Mouse (Mus musculus) megakaryocyte, embryonic 14.5 days (primary cell): ENCODE data around the gene Slc9a1.

Source experiments
- FLI1 ChIP-seq: IDR thresholded peaks from 2 replicates; pipeline ENCODE4 v1.6.1; 2012; ENCODE audit warnings: low read length, inconsistent platforms, mixed read lengths
- GATA1 ChIP-seq: IDR thresholded peaks from 3 replicates; pipeline ENCODE4 v1.6.1; 2012; ENCODE audit warnings: mixed read lengths, low read length, inconsistent platforms, borderline replicate concordance

- TF ChIP-seq GATA1 (no peak), FLI1 (no peak)
These were observed 34.2 kb downstream of the Slc9a1 start for GRCm38 (mm10) chr4:133403611-133404228.
